Mouse (Mus musculus) heart, embryonic 12.5 days (tissue): ENCODE measurements at regions not wholly inside any gene's neighbourhood (a gene's known extent, or its start where the extent isn't known, plus 50 kb on each side); places are given as distances from the start of the nearest gene placed in this dataset.
A peak's percentile ranks its signal among the peaks of the same experiment; 100 is the strongest.

Source experiments
- ATAC-seq: fragments of 200-750 bp; cut with Nextera tagmentation; 2 replicates; pipeline ENCODE4 v1.8.0; 2017; ENCODE audit warnings: moderate TSS enrichment, moderate library complexity; ENCODE audit not compliant: insufficient number of reproducible peaks, low FRiP score
- H3K27ac ChIP-seq: fragments of 300-500 bp; sonication (generic); 2 replicates; pipeline ENCODE4 v1.5.1; 2016; ENCODE audit warnings: mild to moderate bottlenecking, moderate library complexity; ENCODE audit not compliant: poor library complexity, severe bottlenecking
- H3K27me3 ChIP-seq: fragments of 300-500 bp; sonication (generic); replicated peaks from 2 replicates; pipeline ENCODE4 v1.6.1; 2016; ENCODE audit warnings: mild to moderate bottlenecking, moderate library complexity
- H3K36me3 ChIP-seq: fragments of 300-500 bp; sonication (generic); 2 replicates; pipeline ENCODE4 v1.6.1; 2016; ENCODE audit warnings: mild to moderate bottlenecking, moderate library complexity
- H3K4me1 ChIP-seq: fragments of 300-500 bp; sonication (generic); replicated peaks from 2 replicates; pipeline ENCODE4 v1.6.1; 2016; ENCODE audit warnings: mild to moderate bottlenecking
- H3K4me2 ChIP-seq: fragments of 300-500 bp; sonication (generic); 2 replicates; pipeline ENCODE4 v1.6.1; 2016; ENCODE audit warnings: mild to moderate bottlenecking, moderate library complexity
- H3K4me3 ChIP-seq: fragments of 300-500 bp; sonication (generic); 2 replicates; pipeline ENCODE4 v1.5.1; 2016; ENCODE audit warnings: mild to moderate bottlenecking
- H3K9ac ChIP-seq: fragments of 300-500 bp; sonication (generic); 2 replicates; pipeline ENCODE4 v1.6.1; 2016; ENCODE audit warnings: mild to moderate bottlenecking, moderate library complexity
- H3K9me3 ChIP-seq: fragments of 300-500 bp; sonication (generic); replicated peaks from 2 replicates; pipeline ENCODE4 v1.6.1; 2016; ENCODE audit warnings: mild to moderate bottlenecking, moderate library complexity
- whole genome bisulfite sequencing: fragments of 180-500 bp; shearing (Covaris S2); methylation state at CpG from one replicate; pipeline ENCODE4 v1.1.7; 2016; 5-methylcytosine and 5-hydroxymethylcytosine counted together

GRCm38 (mm10) chr2:174018002-174018401 is 58.1 kb upstream of the Stx16 start:
- peaks cover 7% of the 10 kb centered on the region; the same call in 1 of the 2 replicates for H3K27me3 ChIP-seq
- no peak overlapping the region for H3K9ac ChIP-seq

GRCm38 (mm10) chr2:174018986-174019385 is 57.1 kb upstream of the Stx16 start:
- Histone ChIP-seq H3K36me3 (no peaks in the 10 kb centered on the region), H3K9ac (no peak overlapping the region), H3K4me2 (no peak overlapping the region), H3K4me1 (peaks cover 17% of the 10 kb centered on the region), H3K27ac (no peak overlapping the region), H3K4me3 (no peak overlapping the region), H3K27me3 (peaks cover 7% of the 10 kb centered on the region; the same call in 1 of the 2 replicates), H3K9me3 (no peaks in the 10 kb centered on the region)
- 91% methylated on average over 4 of the region's 4 CpGs for WGBS
- ATAC-seq: no peak

More at GRCm38 (mm10) chr2:174018002-174018401, 58.1 kb upstream of the Stx16 start:
- Histone ChIP-seq H3K36me3 (no peaks in the 10 kb centered on the region), H3K4me3 (no peak overlapping the region), H3K27ac (no peak overlapping the region), H3K4me1 (peaks cover 17% of the 10 kb centered on the region), H3K4me2 (no peak overlapping the region), H3K9me3 (no peaks in the 10 kb centered on the region)
- 47% methylated on average over 7 of the region's 7 CpGs for WGBS
- peak; percentile 81 for ATAC-seq

- WGBS: 79% methylated on average over 4 of the region's 4 CpGs
- no peaks in the 10 kb centered on the region for H3K36me3 ChIP-seq
- H3K9me3 ChIP-seq: no peaks in the 10 kb centered on the region
- no peak overlapping the region for H3K9ac ChIP-seq
- H3K4me1 ChIP-seq: peaks cover 17% of the 10 kb centered on the region
- ATAC-seq: no peak
- no peak overlapping the region for H3K4me3 ChIP-seq
- H3K27ac ChIP-seq: no peak overlapping the region
- H3K4me2 ChIP-seq: no peak overlapping the region
- H3K27me3 ChIP-seq: peaks cover 7% of the 10 kb centered on the region; the same call in 1 of the 2 replicates
Measured at GRCm38 (mm10) chr2:174019970-174020369, 56.1 kb upstream of the Stx16 start.

GRCm38 (mm10) chr2:174020447-174020846 is 55.7 kb upstream of the Stx16 start:
- no peak for ATAC-seq
- Histone ChIP-seq H3K4me3 (no peak overlapping the region), H3K27ac (no peak overlapping the region), H3K36me3 (no peaks in the 10 kb centered on the region), H3K27me3 (peaks cover 4% of the 10 kb centered on the region; the same call in 1 of the 2 replicates), H3K4me1 (peaks cover 17% of the 10 kb centered on the region), H3K4me2 (no peak overlapping the region), H3K9ac (no peak overlapping the region), H3K9me3 (no peaks in the 10 kb centered on the region)
- WGBS: 75% methylated on average over 7 of the region's 7 CpGs

GRCm38 (mm10) chr2:174021538-174021937 is 54.6 kb upstream of the Stx16 start:
- Histone ChIP-seq H3K4me1 (peaks cover 24% of the 10 kb centered on the region), H3K4me3 (no peak overlapping the region), H3K27me3 (no peaks in the 10 kb centered on the region), H3K36me3 (no peaks in the 10 kb centered on the region), H3K9me3 (no peaks in the 10 kb centered on the region), H3K9ac (no peak overlapping the region), H3K4me2 (no peak overlapping the region), H3K27ac (no peak overlapping the region)
- WGBS: 88% methylated on average over 3 of the region's 3 CpGs
- no peak for ATAC-seq

GRCm38 (mm10) chr2:174022292-174022691 is 53.8 kb upstream of the Stx16 start:
- no peak for ATAC-seq
- Histone ChIP-seq H3K36me3 (no peaks in the 10 kb centered on the region), H3K9ac (no peak overlapping the region), H3K9me3 (no peaks in the 10 kb centered on the region), H3K4me3 (no peak overlapping the region), H3K4me2 (no peak overlapping the region), H3K27ac (no peak overlapping the region), H3K27me3 (no peaks in the 10 kb centered on the region), H3K4me1 (peaks cover 28% of the 10 kb centered on the region)
- WGBS: 78% methylated on average over 4 of the region's 4 CpGs

- Histone ChIP-seq H3K36me3 (no peaks in the 10 kb centered on the region), H3K4me1 (peaks cover 21% of the 10 kb centered on the region), H3K4me3 (no peak overlapping the region), H3K4me2 (no peak overlapping the region), H3K27me3 (no peaks in the 10 kb centered on the region), H3K27ac (no peak overlapping the region), H3K9ac (no peak overlapping the region), H3K9me3 (no peaks in the 10 kb centered on the region)
- 52% methylated on average over 11 of the region's 11 CpGs for WGBS
- ATAC-seq: no peak
Measured at GRCm38 (mm10) chr2:174025181-174025870, 50.8 kb upstream of the Stx16 start.
